Mouse (Mus musculus): Measurements from ENCODE around the gene Aurkaip1.

DNA sequence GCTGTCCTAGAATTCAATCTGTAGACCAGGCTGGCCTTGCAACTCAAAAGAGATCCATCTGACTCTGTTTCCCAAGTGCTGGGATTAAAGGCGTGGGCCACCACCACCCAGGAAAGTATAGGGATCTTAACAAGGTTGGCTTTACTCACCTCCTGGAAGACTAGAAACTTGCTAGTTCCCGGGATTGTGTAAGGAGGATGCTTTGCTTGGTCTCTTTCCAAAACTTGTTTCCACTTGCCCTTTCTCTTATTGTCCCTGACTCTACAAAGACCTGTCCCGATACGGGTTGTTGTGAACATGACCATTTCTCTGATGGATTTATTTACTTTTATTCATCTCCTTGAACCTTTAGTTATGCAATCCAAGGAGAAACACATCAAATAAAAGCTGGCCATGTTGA lies 1.2 kb upstream of the Aurkaip1 start:
- TF ChIP-seq CTCF (IDR thresholded peaks at IDR 0.05; ENCODE audit: low read depth, low read length) (no peak), POLR2A (IDR thresholded peaks at IDR 0.05; ENCODE audit: borderline replicate concordance, low read depth, low read length) (no peak)

All from bone marrow macrophage, adult 2 months (primary cell).